ENCODE assay signal across 9 mouse cellular contexts in genomic region chr15:78596914-78597313, GRCm38 (mm10). TPM values are rescaled to one million over a fixed set of nuclear protein-coding genes. Genes with fewer than 3 reads are reported as not detected.
A peak's percentile ranks its signal among the peaks of the same experiment; 100 is the strongest.
DNase-seq lines count a peak whose midpoint lies in the region; ATAC-seq and TF ChIP-seq lines count a peak whose summit lies in the region.
"Had no signal": no experiment of that assay in that cellular context is flagged by ENCODE, and none has a peak within 500 bp of the region (broad histone marks: within the 10 kb centered on the region; RNA-seq: fewer than 3 reads in every experiment).

TSS of gene Cyth4 (plus strand) at chr15:78597047.

- no peaks in the 10 kb centered on the region for H3K27me3 ChIP-seq in kidney, embryonic 14.5 days (ENCODE audit: control insufficient read depth, insufficient read depth, low read length)
- H3K27me3 ChIP-seq in kidney, postnatal 0 days (ENCODE audit: insufficient read depth, low read length), result no peaks in the 10 kb centered on the region
- H3K27me3 ChIP-seq in liver, embryonic 16.5 days (ENCODE audit: control insufficient read depth, insufficient read depth, low read depth, low read length), result no peaks in the 10 kb centered on the region
- no peaks in the 10 kb centered on the region for H3K27me3 ChIP-seq in spleen, adult 2 months (ENCODE audit: control insufficient read depth, insufficient read depth, low read length)
- no peaks in the 10 kb centered on the region for H3K27me3 ChIP-seq in midbrain, embryonic 10.5 days (ENCODE audit: low read depth, poor library complexity, severe bottlenecking)
- no peaks in the 10 kb centered on the region for H3K27me3 ChIP-seq in midbrain, embryonic 13.5 days

- ATAC-seq in kidney, embryonic 14.5 days (ENCODE audit: low FRiP score, low TSS enrichment), result no peak
- no peak for ATAC-seq in kidney, postnatal 0 days (replicated peaks; ENCODE audit: low FRiP score, low read depth)
- ATAC-seq in liver, embryonic 16.5 days (ENCODE audit: low read depth), result peak; percentile 71
- no peak for ATAC-seq in midbrain, embryonic 13.5 days
- ATAC-seq: Patski had no signal

- no peak within 1 kb of the TSS for H3K9ac ChIP-seq in kidney, embryonic 14.5 days (ENCODE audit: low read depth, low read length)
- no peak within 1 kb of the TSS for H3K9ac ChIP-seq in kidney, postnatal 0 days (ENCODE audit: low read depth, low read length)
- H3K9ac ChIP-seq in liver, embryonic 16.5 days (ENCODE audit: low read depth, low read length), result peak within 1 kb of the TSS; percentile 35; the same call in 1 of the 2 replicates
- H3K9ac ChIP-seq in midbrain, embryonic 13.5 days (replicated peaks), result no peak within 1 kb of the TSS

- no peaks in the 10 kb centered on the region for H3K36me3 ChIP-seq in kidney, embryonic 14.5 days (ENCODE audit: control insufficient read depth, insufficient read depth, low read length)
- H3K36me3 ChIP-seq in kidney, postnatal 0 days (ENCODE audit: insufficient read depth, low read length), result no peaks in the 10 kb centered on the region
- H3K36me3 ChIP-seq in liver, embryonic 16.5 days (ENCODE audit: control insufficient read depth, insufficient read depth), result no peaks in the 10 kb centered on the region
- H3K36me3 ChIP-seq in spleen, adult 2 months (ENCODE audit: control insufficient read depth, insufficient read depth, low read length), result peaks cover 2% of the 10 kb centered on the region; the same call in 1 of the 2 replicates
- H3K36me3 ChIP-seq in midbrain, embryonic 10.5 days, result no peaks in the 10 kb centered on the region
- no peaks in the 10 kb centered on the region for H3K36me3 ChIP-seq in midbrain, embryonic 13.5 days

- H3K9me3 ChIP-seq in kidney, embryonic 14.5 days (ENCODE audit: control insufficient read depth, low read length), result no peaks in the 10 kb centered on the region
- H3K9me3 ChIP-seq in kidney, postnatal 0 days (replicated peaks; ENCODE audit: low read length), result no peaks in the 10 kb centered on the region
- H3K9me3 ChIP-seq in liver, embryonic 16.5 days (replicated peaks; ENCODE audit: control insufficient read depth, low read length), result no peaks in the 10 kb centered on the region
- peaks cover under 1% of the 10 kb centered on the region; the same call in 1 of the 2 replicates for H3K9me3 ChIP-seq in midbrain, embryonic 10.5 days (replicated peaks)
- H3K9me3 ChIP-seq in midbrain, embryonic 13.5 days, result no peaks in the 10 kb centered on the region

- H3K4me2 ChIP-seq in kidney, embryonic 14.5 days (replicated peaks; ENCODE audit: low read depth, low read length), result no peak within 1 kb of the TSS
- H3K4me2 ChIP-seq in kidney, postnatal 0 days (ENCODE audit: low read length), result peak within 1 kb of the TSS; percentile 11; the same call in 1 of the 2 replicates
- 0 out of 2 replicates have a peak within 1 kb of the TSS, but pooled peaks have one; percentile 27 for H3K4me2 ChIP-seq in liver, embryonic 16.5 days (ENCODE audit: low read depth, low read length)
- H3K4me2 ChIP-seq in midbrain, embryonic 13.5 days (replicated peaks), result no peak within 1 kb of the TSS

- WGBS in kidney, embryonic 14.5 days, result 82% methylated on average over 7 of the region's 7 CpGs
- WGBS in kidney, postnatal 0 days, result 80% methylated on average over 7 of the region's 7 CpGs
- 14% methylated on average over 7 of the region's 7 CpGs for WGBS in liver, embryonic 16.5 days (ENCODE audit: insufficient replicate concordance)
- WGBS in spleen, adult 2 months, result 3% methylated on average over 7 of the region's 7 CpGs
- 88% methylated on average over 7 of the region's 7 CpGs for WGBS in midbrain, embryonic 10.5 days
- 88% methylated on average over 7 of the region's 7 CpGs for WGBS in midbrain, embryonic 13.5 days

- no peak within 1 kb of the TSS for H3K27ac ChIP-seq in kidney, embryonic 14.5 days (ENCODE audit: low read depth, low read length)
- H3K27ac ChIP-seq in kidney, postnatal 0 days, result peak within 1 kb of the TSS; percentile 36; the same call in 1 of the 2 replicates
- H3K27ac ChIP-seq in liver, embryonic 16.5 days (ENCODE audit: low read length), result peak within 1 kb of the TSS; percentile 75
- H3K27ac ChIP-seq in spleen, adult 2 months (ENCODE audit: insufficient read depth, low read length), result peak within 1 kb of the TSS; percentile 95
- H3K27ac ChIP-seq in midbrain, embryonic 10.5 days (replicated peaks), result no peak within 1 kb of the TSS
- H3K27ac ChIP-seq in midbrain, embryonic 13.5 days, result no peak within 1 kb of the TSS

- DNase-seq in kidney, adult 11 months, result peak; percentile 37
- peak; percentile 17 to 23 for DNase-seq in gastrocnemius, adult 8-10 months (ENCODE audit: low spot score in 2 of 2)
- DNase-seq in kidney, postnatal 0 days (ENCODE audit: low spot score), result no peak
- DNase-seq in spleen, adult 2 months (ENCODE audit: low read depth in 1 of 2, low spot score in 2 of 2), result peak in 1 of 2 experiments; percentile 86
- DNase-seq in midbrain, embryonic 10.5 days (ENCODE audit: low spot score), result no peak

- no peak for TF ChIP-seq CTCF in kidney, postnatal 0 days (IDR thresholded peaks at IDR 0.05; ENCODE audit: low read depth)
- TF ChIP-seq CTCF in spleen, adult 2 months (IDR thresholded peaks at IDR 0.05; ENCODE audit: extremely low read depth, insufficient read depth, insufficient read length, insufficient replicate concordance), result no peak

- no peak within 1 kb of the TSS for H3K4me3 ChIP-seq in kidney, embryonic 14.5 days (ENCODE audit: low read length)
- H3K4me3 ChIP-seq in kidney, postnatal 0 days (replicated peaks; ENCODE audit: low read depth, low read length), result no peak within 1 kb of the TSS
- peak within 1 kb of the TSS; percentile 46 for H3K4me3 ChIP-seq in liver, embryonic 16.5 days (ENCODE audit: low read depth, low read length)
- H3K4me3 ChIP-seq in spleen, adult 2 months (ENCODE audit: extremely low read depth, insufficient read depth, insufficient read length), result peak within 1 kb of the TSS; percentile 80
- no peak within 1 kb of the TSS for H3K4me3 ChIP-seq in midbrain, embryonic 10.5 days
- H3K4me3 ChIP-seq in midbrain, embryonic 13.5 days (replicated peaks), result no peak within 1 kb of the TSS

- peak; percentile 88 for TF ChIP-seq POLR2A in spleen, adult 2 months (IDR thresholded peaks at IDR 0.05; ENCODE audit: low read depth, low read length)

- H3K4me1 ChIP-seq in kidney, embryonic 14.5 days (ENCODE audit: control insufficient read depth, insufficient read depth, low read length), result no peaks in the 10 kb centered on the region
- H3K4me1 ChIP-seq in kidney, postnatal 0 days (replicated peaks; ENCODE audit: insufficient read depth, low read length), result no peaks in the 10 kb centered on the region
- no peaks in the 10 kb centered on the region for H3K4me1 ChIP-seq in liver, embryonic 16.5 days (ENCODE audit: control insufficient read depth, low read depth, low read length)
- H3K4me1 ChIP-seq in spleen, adult 2 months (ENCODE audit: control insufficient read depth, insufficient read depth, insufficient read length), result peaks cover 36% of the 10 kb centered on the region; the same call in 1 of the 2 replicates
- H3K4me1 ChIP-seq in midbrain, embryonic 10.5 days, result no peaks in the 10 kb centered on the region; the same call in 1 of the 2 replicates
- no peaks in the 10 kb centered on the region for H3K4me1 ChIP-seq in midbrain, embryonic 13.5 days (replicated peaks)

RNA-seq across cellular contexts. Expression of gene Cyth4, which starts in this region (rescaled TPM):
- 2.6 and 3.5 TPM in 2 replicates for polyA plus RNA-seq in kidney, embryonic 14.5 days (2014; fragmentation: Nextera tagmentation; extraction: Ambion mirVana)
- 1 to 10 TPM in 2 of 4 experiments, under 1 TPM in 2; 0.80 to 1.9 (median 1.1) TPM for total RNA-seq in gastrocnemius, adult 8-10 months (2022)
- polyA plus RNA-seq in kidney, postnatal 0 days (2015; fragmentation: Nextera tagmentation; extraction: Ambion mirVana), result 5.4 and 6.2 TPM in 2 replicates
- 12.5 and 13.5 TPM in 2 replicates for polyA plus RNA-seq in liver, embryonic 16.5 days (2015; fragmentation: Nextera tagmentation; extraction: Ambion mirVana)
- polyA plus RNA-seq in spleen, adult 2 months (2012; rRNA removed), result 136 and 148 TPM in 2 replicates
- 5.9 and 6.7 TPM in 2 replicates for polyA plus RNA-seq in midbrain, embryonic 10.5 days (2016; fragmentation: Nextera tagmentation; extraction: Ambion mirVana)
- polyA plus RNA-seq in midbrain, embryonic 13.5 days (2015; fragmentation: Nextera tagmentation; extraction: Ambion mirVana), result 3.7 and 5.8 TPM in 2 replicates

Comparison
In these comparisons a context has a peak if more than half of its experiments do, and no peak if none do; other contexts are left out.
1. DNase-seq: peak in kidney, adult 11 months (single experiment) and gastrocnemius, adult 8-10 months (2 of 2); none in kidney, postnatal 0 days (single experiment) and midbrain, embryonic 10.5 days (single experiment).
2. H3K27ac ChIP-seq: peak in kidney, postnatal 0 days (single experiment), liver, embryonic 16.5 days (single experiment) and spleen, adult 2 months (single experiment); none in kidney, embryonic 14.5 days (single experiment), midbrain, embryonic 10.5 days (single experiment) and midbrain, embryonic 13.5 days (single experiment).
3. H3K4me2 ChIP-seq: peak in kidney, postnatal 0 days (single experiment) and liver, embryonic 16.5 days (single experiment); none in kidney, embryonic 14.5 days (single experiment) and midbrain, embryonic 13.5 days (single experiment).
4. H3K4me3 ChIP-seq: peak in liver, embryonic 16.5 days (single experiment) and spleen, adult 2 months (single experiment); none in kidney, embryonic 14.5 days (single experiment), kidney, postnatal 0 days (single experiment), midbrain, embryonic 10.5 days (single experiment) and midbrain, embryonic 13.5 days (single experiment).